Mouse (Mus musculus): ENCODE measurements around the gene Dctn3.

- no peak for TF ChIP-seq TAL1 (IDR thresholded peaks at IDR 0.05; ENCODE audit: low read length)
- no peak for TF ChIP-seq GATA1 (IDR thresholded peaks at IDR 0.05; ENCODE audit: low read length)
Measured at GRCm38 (mm10) chr4:41726826-41727621, 4.1 kb upstream of the Dctn3 start.
